Mouse (Mus musculus) heart, adult 18-20 months (tissue): ENCODE data around the gene Rab6b. TPM values are rescaled to one million over a fixed set of nuclear protein-coding genes. Genes with fewer than 3 reads are reported as not detected.

ENCODE experiments used
- DNase-seq, 2 experiments: peaks; one replicate each; pipeline ENCODE4 v3.0.0; 2021 to 2022; ENCODE audit warnings: mixed read lengths in 1 of 2
- total RNA-seq, 2 experiments: library from RNA; stranded (reverse); gene quantifications; 2 replicates each; pipeline ENCODE4 v1.2.3; 2021

Gene Rab6b
- total RNA-seq, 2 experiments from 2014 or later: 1.2 to 1.8 TPM

GRCm38 (mm10) chr9:103207846-103208245, 96.3 kb downstream of the Rab6b start:
- DNase-seq: peak; percentile 75 to 82

- DNase-seq: no peak
Observed at GRCm38 (mm10) chr9:103208802-103209423, 97.3 kb downstream of the Rab6b start.

- no peak for DNase-seq
Observed at GRCm38 (mm10) chr9:103212654-103213420, 101.2 kb downstream of the Rab6b start.

GRCm38 (mm10) chr9:103213631-103214030, 102.0 kb downstream of the Rab6b start:
- DNase-seq: peak; percentile 62 to 65

GRCm38 (mm10) chr9:103214281-103214680, 102.7 kb downstream of the Rab6b start:
- no peak for DNase-seq

GRCm38 (mm10) chr9:103224721-103225120, 113.1 kb downstream of the Rab6b start:
- no peak for DNase-seq

- no peak for DNase-seq
Observed at GRCm38 (mm10) chr9:103225464-103225863, 113.9 kb downstream of the Rab6b start.

GRCm38 (mm10) chr9:103226806-103227205, 115.2 kb downstream of the Rab6b start:
- DNase-seq: no peak

GRCm38 (mm10) chr9:103227760-103228159, 116.2 kb downstream of the Rab6b start:
- no peak for DNase-seq

GRCm38 (mm10) chr9:103228370-103229003, 116.9 kb downstream of the Rab6b start:
- DNase-seq: no peak

- peak in 1 of 2 experiments; percentile 27 for DNase-seq
Observed at GRCm38 (mm10) chr9:103229037-103229867, 117.7 kb downstream of the Rab6b start.

- peak; percentile 62 to 84 for DNase-seq
Observed at GRCm38 (mm10) chr9:103230151-103230951, 118.8 kb downstream of the Rab6b start, which contains the start of the genes Gm20425 and Trf. Gm20425 (minus strand) TSS chr9:103230307. Trf (minus strand) TSS chr9:103230444.

- DNase-seq: no peak
Observed at GRCm38 (mm10) chr9:103232232-103233005, 120.8 kb downstream of the Rab6b start.

- no peak for DNase-seq
Observed at GRCm38 (mm10) chr9:103233006-103233395, 121.4 kb downstream of the Rab6b start.

GRCm38 (mm10) chr9:103234059-103234458, 122.5 kb downstream of the Rab6b start:
- DNase-seq: no peak

- peak in 1 of 2 experiments; percentile 33 for DNase-seq
Observed at GRCm38 (mm10) chr9:103234565-103235165, 123.1 kb downstream of the Rab6b start.
